Mouse (Mus musculus) MEL (cell line): ENCODE measurements around the gene Gnaz.

Experiments used
- CTCF ChIP-seq, 3 experiments: IDR thresholded peaks in 2 of 3; conservative IDR thresholded peaks in 1 of 3; 2 replicates each; pipeline ENCODE4 v1.5.1; 2011 to 2012; ENCODE audit warnings: low read length in 3 of 3, low read depth in 2 of 3, mild to moderate bottlenecking in 2 of 3, improper control_type of control experiment in 1 of 3, inconsistent platforms in 1 of 3, mixed read lengths in 1 of 3, moderate library complexity in 1 of 3; ENCODE audit not compliant: control insufficient read depth in 1 of 3, insufficient read depth in 1 of 3, poor library complexity in 1 of 3, severe bottlenecking in 1 of 3
- MEF2A ChIP-seq: IDR thresholded peaks from 2 replicates; pipeline ENCODE4 v1.6.1; 2014; ENCODE audit warnings: low read depth, mild to moderate bottlenecking, inconsistent platforms, low read length, improper control_type of control experiment; ENCODE audit not compliant: poor library complexity, insufficient replicate concordance, severe bottlenecking; ENCODE audit errors: extremely low read depth
- MXI1 ChIP-seq: IDR thresholded peaks from 2 replicates; pipeline ENCODE4 v1.6.1; 2011; ENCODE audit warnings: mild to moderate bottlenecking, low read depth, low read length, improper control_type of control experiment
- MYC ChIP-seq: IDR thresholded peaks from 2 replicates; pipeline ENCODE4 v1.6.1; 2011; ENCODE audit warnings: low read depth, mild to moderate bottlenecking, low read length, improper control_type of control experiment, moderate library complexity
- POLR2AphosphoS2 ChIP-seq: IDR thresholded peaks from 2 replicates; pipeline ENCODE4 v1.6.1; 2011; ENCODE audit warnings: low read length, improper control_type of control experiment
- POLR2AphosphoS5 ChIP-seq: IDR thresholded peaks from 2 replicates; pipeline ENCODE4 v1.6.1; 2012; ENCODE audit warnings: low read depth, borderline replicate concordance, mild to moderate bottlenecking, inconsistent platforms, low read length, moderate library complexity, mixed read lengths
- SIN3A ChIP-seq: IDR thresholded peaks from 2 replicates; pipeline ENCODE4 v1.6.1; 2012; ENCODE audit warnings: low read length, improper control_type of control experiment, inconsistent platforms

GRCm38 (mm10) chr10:75026491-75026890 is 59.5 kb downstream of the Gnaz start:
- TF ChIP-seq CTCF (IDR thresholded peaks at IDR 0.05 in 2 of 3, conservative IDR thresholded peaks at IDR 0.05 in 1 of 3; ENCODE audit: control insufficient read depth in 1 of 3, insufficient read depth in 1 of 3, low read depth in 2 of 3, low read length in 3 of 3, poor library complexity in 1 of 3, severe bottlenecking in 1 of 3) (no peak), POLR2AphosphoS5 (no peak), POLR2AphosphoS2 (no peak), MYC (no peak), MXI1 (no peak), MEF2A (no peak), SIN3A (no peak)
